In genomic region chr7:19817382-19818105, GRCm38 (mm10) we compare ENCODE assay signal across 8 mouse cellular contexts. TPM values are rescaled to one million over a fixed set of nuclear protein-coding genes. Genes with fewer than 3 reads are reported as not detected.
A peak's percentile ranks its signal among the peaks of the same experiment; 100 is the strongest.
DNase-seq lines count a peak whose midpoint lies in the region; ATAC-seq and TF ChIP-seq lines count a peak whose summit lies in the region.

No protein-coding gene starts in this region.

- TF ChIP-seq EP300 in MEL (IDR thresholded peaks at IDR 0.05; ENCODE audit: low read depth in 1 of 2, low read length in 2 of 2), result no peak

- TF ChIP-seq POLR2A in MEL (IDR thresholded peaks at IDR 0.05; ENCODE audit: control insufficient read depth in 1 of 2, insufficient read depth in 1 of 2, low read depth in 1 of 2, low read length in 2 of 2, poor library complexity in 1 of 2), result no peak

- H3K4me1 ChIP-seq in MEL (ENCODE audit: control insufficient read depth in 1 of 2, insufficient read depth in 2 of 2, low read length in 2 of 2), result peaks cover 20 to 28% of the 10 kb centered on the region in 2 experiments
- peaks cover 37% of the 10 kb centered on the region for H3K4me1 ChIP-seq in intestine, embryonic 16.5 days (ENCODE audit: control insufficient read depth, insufficient read depth, low read length)

- H3K27ac ChIP-seq in MEL (ENCODE audit: control insufficient read depth, low read depth, low read length), result no peak overlapping the region
- H3K27ac ChIP-seq in intestine, embryonic 16.5 days (ENCODE audit: low read length), result peak overlapping the region; percentile 89

- no peak overlapping the region for H3K4me3 ChIP-seq in MEL (ENCODE audit: control insufficient read depth in 1 of 2, insufficient read depth in 1 of 2, low read depth in 2 of 2, low read length in 2 of 2)
- H3K4me3 ChIP-seq in intestine, embryonic 16.5 days (ENCODE audit: low read length), result peak overlapping the region; percentile 48

- H3K27me3 ChIP-seq in MEL (ENCODE audit: control insufficient read depth in 1 of 2, insufficient read depth in 2 of 2, low read length in 2 of 2), result no peaks in the 10 kb centered on the region
- 0 out of 2 replicates have a peak, but pooled peaks cover 3% of the 10 kb centered on the region for H3K27me3 ChIP-seq in intestine, embryonic 16.5 days (replicated peaks; ENCODE audit: control insufficient read depth, insufficient read depth, low read length)

- ATAC-seq in common myeloid progenitor, adult 5-6 weeks (replicated peaks; ENCODE audit: low read depth, poor library complexity, severe bottlenecking), result peak; percentile 80
- ATAC-seq in intestine, embryonic 16.5 days, result peak; percentile 58

- no peak for TF ChIP-seq RAD21 in MEL (IDR thresholded peaks at IDR 0.05; ENCODE audit: low read depth, low read length)

- H3K4me2 ChIP-seq in intestine, embryonic 16.5 days (ENCODE audit: low read depth, low read length), result peak overlapping the region; percentile 68

- H3K79me2 ChIP-seq in MEL (ENCODE audit: control insufficient read depth, insufficient read depth, low read length, poor library complexity), result no peaks in the 10 kb centered on the region; the same call in 1 of the 2 replicates

- TF ChIP-seq CTCF in MEL (IDR thresholded peaks at IDR 0.05 in 2 of 3, conservative IDR thresholded peaks at IDR 0.05 in 1 of 3; ENCODE audit: control insufficient read depth in 1 of 3, insufficient read depth in 1 of 3, low read depth in 2 of 3, low read length in 3 of 3, poor library complexity in 1 of 3, severe bottlenecking in 1 of 3), result no peak

- DNase-seq in MEL (ENCODE audit: low read depth, low spot score), result no peak
- DNase-seq in heart, adult 11 months, result peak; percentile 99
- DNase-seq in lung, postnatal 10 days, result peak; percentile 87
- peak; percentile 59 for DNase-seq in ovary, postnatal 14 days (ENCODE audit: low spot score)
- peak; percentile 71 for DNase-seq in urinary bladder, postnatal 14 days (ENCODE audit: low spot score)
- DNase-seq in cerebellum, adult 8-10 months, result no peak

- H3K9me3 ChIP-seq in MEL (replicated peaks; ENCODE audit: insufficient read depth, low read length), result no peaks in the 10 kb centered on the region
- no peaks in the 10 kb centered on the region for H3K9me3 ChIP-seq in intestine, embryonic 16.5 days (ENCODE audit: control insufficient read depth, low read length)

- H3K9ac ChIP-seq in MEL (ENCODE audit: control insufficient read depth, low read depth, low read length, poor library complexity, severe bottlenecking), result no peak overlapping the region
- H3K9ac ChIP-seq in intestine, embryonic 16.5 days (ENCODE audit: low read depth, low read length), result peak overlapping the region; percentile 65

- WGBS in intestine, embryonic 16.5 days, result 10% methylated on average over 15 of the region's 15 CpGs

- peaks cover 0 to 14% of the 10 kb centered on the region in 2 experiments; a peak in 2 of 4 replicates for H3K36me3 ChIP-seq in MEL (ENCODE audit: control insufficient read depth in 1 of 2, insufficient read depth in 2 of 2, low read length in 2 of 2)
- 0 out of 2 replicates have a peak, but pooled peaks cover 2% of the 10 kb centered on the region for H3K36me3 ChIP-seq in intestine, embryonic 16.5 days (ENCODE audit: control insufficient read depth, insufficient read depth, low read length)

TF ChIP-seq in MEL, 35 proteins besides CTCF, POLR2A, EP300 and RAD21:
- TF ChIP-seq MEF2A (IDR thresholded peaks at IDR 0.05; ENCODE audit: extremely low read depth, insufficient replicate concordance, low read depth, low read length, poor library complexity, severe bottlenecking) (no peak), MYC (IDR thresholded peaks at IDR 0.05; ENCODE audit: low read depth, low read length) (no peak), ETS1 (IDR thresholded peaks at IDR 0.05; ENCODE audit: low read depth, low read length) (peak; percentile 64; the same call in 1 of the 2 replicates), MXI1 (IDR thresholded peaks at IDR 0.05; ENCODE audit: low read depth, low read length) (no peak)

RNA-seq across cellular contexts. Expression of gene Bcl3, which starts 5.0 kb away (rescaled TPM):
- 1.7 and 2.7 TPM in 2 replicates for total RNA-seq in MEL (2012; rRNA removed)
- 1 to 10 TPM in 1 of 2 experiments, not detected in 1; 6.7 TPM for polyA plus RNA-seq in MEL (2012; ENCODE audit: insufficient read depth in 1 of 2, insufficient read length in 2 of 2, low read depth in 1 of 2, low replicate concordance in 2 of 2, missing spikeins in 1 of 2)
- total RNA-seq in common myeloid progenitor, adult 5-6 weeks (2017), result 1.6 and 2.4 TPM in 2 replicates
- 15.5 and 15.6 TPM in 2 replicates for polyA plus RNA-seq in intestine, embryonic 16.5 days (2015; fragmentation: Nextera tagmentation; extraction: Ambion mirVana)

RNA-seq across cellular contexts. Expression of gene Cblc, which starts 20.9 kb away (rescaled TPM):
- total RNA-seq in MEL (2012; rRNA removed), result not detected in 2 replicates
- polyA plus RNA-seq in MEL (2012; ENCODE audit: insufficient read depth in 1 of 2, insufficient read length in 2 of 2, low read depth in 1 of 2, low replicate concordance in 2 of 2, missing spikeins in 1 of 2), result not detected
- total RNA-seq in common myeloid progenitor, adult 5-6 weeks (2017), result not detected in 2 replicates
- polyA plus RNA-seq in intestine, embryonic 16.5 days (2015; fragmentation: Nextera tagmentation; extraction: Ambion mirVana), result 32.6 and 42.1 TPM in 2 replicates

RNA-seq across cellular contexts. Expression of gene Gm19345, which starts 34.3 kb away (rescaled TPM):
- not detected in 2 replicates for total RNA-seq in MEL (2012; rRNA removed)
- not detected for polyA plus RNA-seq in MEL (2012; ENCODE audit: insufficient read depth in 1 of 2, insufficient read length in 2 of 2, low read depth in 1 of 2, low replicate concordance in 2 of 2, missing spikeins in 1 of 2)
- total RNA-seq in common myeloid progenitor, adult 5-6 weeks (2017), result not detected in 2 replicates
- polyA plus RNA-seq in intestine, embryonic 16.5 days (2015; fragmentation: Nextera tagmentation; extraction: Ambion mirVana), result 0.13 and 0.27 TPM in 2 replicates

RNA-seq across cellular contexts. Expression of gene Ceacam16, which starts 43.6 kb away (rescaled TPM):
- 0.12 TPM in 1 of 2 replicates, not detected in the other for total RNA-seq in MEL (2012; rRNA removed)
- polyA plus RNA-seq in MEL (2012; ENCODE audit: insufficient read depth in 1 of 2, insufficient read length in 2 of 2, low read depth in 1 of 2, low replicate concordance in 2 of 2, missing spikeins in 1 of 2), result under 1 TPM in 1 of 2 experiments, not detected in 1; 0.18 TPM
- not detected in 2 replicates for total RNA-seq in common myeloid progenitor, adult 5-6 weeks (2017)
- not detected in 2 replicates for polyA plus RNA-seq in intestine, embryonic 16.5 days (2015; fragmentation: Nextera tagmentation; extraction: Ambion mirVana)

RNA-seq across cellular contexts. Expression of gene Bcam, which starts 46.7 kb away (rescaled TPM):
- total RNA-seq in MEL (2012; rRNA removed), result 2.6 and 3.2 TPM in 2 replicates
- polyA plus RNA-seq in MEL (2012; ENCODE audit: insufficient read depth in 1 of 2, insufficient read length in 2 of 2, low read depth in 1 of 2, low replicate concordance in 2 of 2, missing spikeins in 1 of 2), result 1 to 10 TPM in 1 of 2 experiments, not detected in 1; 8.1 TPM
- 0.32 TPM in 1 of 2 replicates, not detected in the other for total RNA-seq in common myeloid progenitor, adult 5-6 weeks (2017)
- polyA plus RNA-seq in intestine, embryonic 16.5 days (2015; fragmentation: Nextera tagmentation; extraction: Ambion mirVana), result 58.7 and 62.7 TPM in 2 replicates

Comparison
In these comparisons a context has a peak if more than half of its experiments do, and no peak if none do; other contexts are left out.
1. DNase-seq: peak in heart, adult 11 months (single experiment), lung, postnatal 10 days (single experiment), ovary, postnatal 14 days (single experiment) and urinary bladder, postnatal 14 days (single experiment); none in MEL (single experiment) and cerebellum, adult 8-10 months (single experiment).